Mouse (Mus musculus) neural tube, embryonic 10.5 days (tissue): Measurements from ENCODE around the gene Fhit.
"Not testable (repeated sequence)": the region's sequence is repeated elsewhere in the genome, so short reads cannot be mapped to it uniquely, and the experiment has no call there.

Source experiments
- DNase-seq: peaks from one replicate; pipeline ENCODE4 v3.0.0-alpha.2; 2017; ENCODE audit warnings: low spot score; ENCODE audit errors: extremely low spot score

Fhit gene

GRCm38 (mm10) chr14:10013003-10013816 lies 1148.6 kb downstream of the Fhit start:
- DNase-seq = no peak

- DNase-seq = no peak
Observed at GRCm38 (mm10) chr14:10006278-10006677, 1155.6 kb downstream of the Fhit start.

GRCm38 (mm10) chr14:10003847-10004246 lies 1158.0 kb downstream of the Fhit start:
- no peak for DNase-seq

- DNase-seq = no peak
Observed at GRCm38 (mm10) chr14:9990677-9991076, 1171.2 kb downstream of the Fhit start.

- DNase-seq = no peak
Observed at GRCm38 (mm10) chr14:9976934-9977510, 1184.8 kb downstream of the Fhit start.

GRCm38 (mm10) chr14:9974402-9974801 lies 1187.4 kb downstream of the Fhit start:
- DNase-seq = no peak

GRCm38 (mm10) chr14:9963853-9964252 lies 1198.0 kb downstream of the Fhit start:
- no peak for DNase-seq

GRCm38 (mm10) chr14:9960396-9960795 lies 1201.4 kb downstream of the Fhit start:
- DNase-seq = no peak

- no peak for DNase-seq
Observed at GRCm38 (mm10) chr14:9899494-9899893, 1262.3 kb downstream of the Fhit start.

GRCm38 (mm10) chr14:9896556-9896955 lies 1265.3 kb downstream of the Fhit start:
- no peak for DNase-seq

- no peak for DNase-seq
Observed at GRCm38 (mm10) chr14:9852041-9852440, 1309.8 kb downstream of the Fhit start.

GRCm38 (mm10) chr14:9832290-9832689 lies 1329.5 kb downstream of the Fhit start:
- no peak for DNase-seq

- DNase-seq = not testable (repeated sequence)
Observed at GRCm38 (mm10) chr14:9828699-9829240, 1333.1 kb downstream of the Fhit start.

- no peak for DNase-seq
Observed at GRCm38 (mm10) chr14:9815963-9816362, 1345.9 kb downstream of the Fhit start.

GRCm38 (mm10) chr14:9811847-9812321 lies 1350.0 kb downstream of the Fhit start:
- DNase-seq = peak; percentile 16

GRCm38 (mm10) chr14:9811177-9811846 lies 1350.5 kb downstream of the Fhit start:
- DNase-seq = no peak

GRCm38 (mm10) chr14:9793403-9793802 lies 1368.4 kb downstream of the Fhit start:
- DNase-seq = no peak

GRCm38 (mm10) chr14:9788402-9788950 lies 1373.4 kb downstream of the Fhit start:
- no peak for DNase-seq

- no peak for DNase-seq
Observed at GRCm38 (mm10) chr14:9787389-9787788, 1374.4 kb downstream of the Fhit start.

GRCm38 (mm10) chr14:9785861-9786260 lies 1376.0 kb downstream of the Fhit start:
- no peak for DNase-seq

GRCm38 (mm10) chr14:9751341-9751740 lies 1410.5 kb downstream of the Fhit start:
- DNase-seq = no peak

GRCm38 (mm10) chr14:9748709-9749108 lies 1413.1 kb downstream of the Fhit start:
- no peak for DNase-seq
